Mouse (Mus musculus): ENCODE measurements around the gene Acsl5. TPM values are rescaled to one million over a fixed set of nuclear protein-coding genes. Genes with fewer than 3 reads are reported as not detected.

The Acsl5 gene
- polyA plus RNA-seq, 1 experiment from 2014 or later, result 414 TPM

DNA sequence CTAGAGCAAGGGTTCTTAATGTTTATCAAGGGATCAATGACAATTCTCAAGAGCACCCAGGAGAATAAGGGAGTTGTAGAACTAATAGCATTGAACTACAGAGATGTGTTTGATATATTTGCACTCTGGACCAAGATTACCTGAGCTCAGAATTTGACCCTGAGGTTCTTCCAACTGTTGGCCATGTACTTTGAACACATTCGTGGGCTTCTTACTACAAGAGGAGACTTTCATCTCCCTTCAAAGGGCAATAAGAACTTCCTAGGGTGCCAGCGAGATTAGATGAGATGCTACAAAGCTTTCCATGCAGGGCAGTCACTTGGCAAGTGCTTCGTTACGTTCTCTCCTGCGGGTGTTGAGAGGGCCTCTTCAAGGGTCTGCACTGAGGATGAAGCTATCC lies 4.2 kb upstream of the Acsl5 start:
- Histone ChIP-seq H3K4me1 (ENCODE audit: insufficient read depth) (peaks cover 31% of the 10 kb centered on the region), H3K9me3 (ENCODE audit: low read length) (no peaks in the 10 kb centered on the region), H3K27me3 (ENCODE audit: insufficient read depth, low read length) (no peaks in the 10 kb centered on the region), H3K4me2 (ENCODE audit: low read depth, low read length) (no peak overlapping the region), H3K4me3 (ENCODE audit: low read depth, low read length) (no peak overlapping the region), H3K36me3 (replicated peaks; ENCODE audit: insufficient read depth, low read length) (no peaks in the 10 kb centered on the region), H3K27ac (ENCODE audit: low read depth) (no peak overlapping the region), H3K9ac (replicated peaks) (no peak overlapping the region)
- DNase-seq (no peak), ATAC-seq (no peak)
- 75% methylated on average over 5 of the region's 5 CpGs for WGBS (ENCODE audit: insufficient replicate concordance)
- TF ChIP-seq EP300 (IDR thresholded peaks at IDR 0.05; ENCODE audit: low read depth) (no peak), CTCF (IDR thresholded peaks at IDR 0.05; ENCODE audit: low read depth) (no peak)

DNA sequence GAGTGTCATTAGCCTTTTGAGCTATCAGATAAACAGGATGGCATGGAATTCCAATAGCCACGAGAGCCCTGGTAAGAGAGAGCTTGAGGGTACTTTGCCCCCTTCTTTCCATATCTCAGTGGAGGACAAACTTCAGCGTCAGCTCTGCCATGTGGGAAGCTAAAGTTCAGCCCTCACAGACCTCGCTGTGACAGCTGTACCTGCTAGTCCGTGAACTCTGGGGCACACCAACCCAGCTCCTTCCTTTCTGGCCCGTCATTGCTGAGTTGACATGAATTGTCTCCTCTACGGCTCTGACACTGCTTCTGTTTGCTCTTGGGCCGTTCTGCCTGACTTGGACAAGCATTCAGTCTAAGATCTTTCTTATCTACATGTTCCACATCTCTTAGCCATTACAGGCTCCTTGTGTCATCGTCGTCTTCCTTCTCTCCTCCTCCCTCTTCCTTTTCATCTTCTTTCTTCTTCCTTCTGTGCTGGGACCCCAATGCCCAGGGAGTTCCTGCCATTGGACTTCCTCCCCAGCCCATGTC lies 3.7 kb upstream of the Acsl5 start:
- no peaks in the 10 kb centered on the region for H3K36me3 ChIP-seq (replicated peaks; ENCODE audit: insufficient read depth, low read length)
- 16% methylated on average over 9 of the region's 9 CpGs for WGBS (ENCODE audit: insufficient replicate concordance)
- no peaks in the 10 kb centered on the region for H3K27me3 ChIP-seq (ENCODE audit: insufficient read depth, low read length)
- H3K9me3 ChIP-seq (ENCODE audit: low read length), result no peaks in the 10 kb centered on the region
- DNase-seq (peak; percentile 27), ATAC-seq (no peak)
- H3K4me1 ChIP-seq (ENCODE audit: insufficient read depth), result peaks cover 31% of the 10 kb centered on the region
- no peak overlapping the region for H3K4me3 ChIP-seq (ENCODE audit: low read depth, low read length)
- TF ChIP-seq EP300 (IDR thresholded peaks at IDR 0.05; ENCODE audit: low read depth) (peak; percentile 67; the same call in 1 of the 2 replicates), CTCF (IDR thresholded peaks at IDR 0.05; ENCODE audit: low read depth) (no peak)
- H3K9ac ChIP-seq (replicated peaks), result no peak overlapping the region
- no peak overlapping the region for H3K4me2 ChIP-seq (ENCODE audit: low read depth, low read length)
- no peak overlapping the region for H3K27ac ChIP-seq (ENCODE audit: low read depth)

DNA sequence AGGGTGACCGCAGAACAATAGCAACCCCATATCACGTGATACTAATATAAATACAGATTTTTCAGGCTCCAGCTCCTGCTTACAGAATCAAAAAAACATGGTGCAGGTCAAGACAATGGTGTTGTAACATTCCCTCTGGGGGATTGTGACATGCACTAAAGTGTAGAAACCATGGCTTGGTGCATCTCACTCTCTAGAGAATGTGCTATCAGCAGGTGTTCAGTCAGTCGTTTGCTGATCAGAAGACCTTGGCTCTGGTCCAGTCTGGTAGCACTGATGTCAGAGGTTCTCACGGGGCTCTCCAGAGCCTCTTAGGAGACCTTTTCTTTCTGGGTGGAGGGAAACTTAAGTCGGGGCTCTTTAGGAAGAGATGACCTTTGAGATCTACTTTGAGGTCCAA lies 1.3 kb upstream of the Acsl5 start:
- Histone ChIP-seq H3K36me3 (replicated peaks; ENCODE audit: insufficient read depth, low read length) (no peaks in the 10 kb centered on the region), H3K4me3 (ENCODE audit: low read depth, low read length) (no peak overlapping the region), H3K9ac (replicated peaks) (no peak overlapping the region), H3K27me3 (ENCODE audit: insufficient read depth, low read length) (no peaks in the 10 kb centered on the region), H3K9me3 (ENCODE audit: low read length) (no peaks in the 10 kb centered on the region), H3K4me1 (ENCODE audit: insufficient read depth) (peaks cover 37% of the 10 kb centered on the region), H3K4me2 (ENCODE audit: low read depth, low read length) (no peak overlapping the region), H3K27ac (ENCODE audit: low read depth) (peak overlapping the region; percentile 89)
- ATAC-seq (no peak), DNase-seq (peak; percentile 31)
- TF ChIP-seq EP300 (IDR thresholded peaks at IDR 0.05; ENCODE audit: low read depth) (no peak), CTCF (IDR thresholded peaks at IDR 0.05; ENCODE audit: low read depth) (no peak)
- 60% methylated on average over 5 of the region's 5 CpGs for WGBS (ENCODE audit: insufficient replicate concordance)

DNA sequence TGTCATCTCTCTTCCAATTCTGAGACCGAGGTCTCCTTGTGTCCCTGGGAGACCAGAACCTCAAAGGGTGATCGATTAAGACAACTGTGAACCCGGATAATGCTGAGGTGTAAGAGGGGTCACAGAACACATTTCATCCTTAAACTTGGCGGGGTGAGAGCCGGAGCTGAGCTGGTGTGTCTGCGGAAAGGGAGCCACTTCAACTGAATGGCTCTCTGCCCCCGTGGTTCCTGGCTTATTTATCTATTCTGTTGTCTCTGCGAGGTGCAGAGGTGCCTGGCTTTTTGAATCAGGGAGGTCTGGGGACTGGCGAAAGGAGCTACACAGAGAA lies 1.5 kb downstream of the Acsl5 start:
- Histone ChIP-seq H3K4me3 (ENCODE audit: low read depth, low read length) (peak overlapping the region; percentile 67), H3K9ac (replicated peaks) (peak overlapping the region; percentile 75), H3K36me3 (replicated peaks; ENCODE audit: insufficient read depth, low read length) (0 out of 2 replicates have a peak, but pooled peaks cover 2% of the 10 kb centered on the region), H3K9me3 (ENCODE audit: low read length) (no peaks in the 10 kb centered on the region), H3K4me2 (ENCODE audit: low read depth, low read length) (peak overlapping the region; percentile 86), H3K27me3 (ENCODE audit: insufficient read depth, low read length) (no peaks in the 10 kb centered on the region), H3K4me1 (ENCODE audit: insufficient read depth) (peaks cover 48% of the 10 kb centered on the region), H3K27ac (ENCODE audit: low read depth) (peak overlapping the region; percentile 92)
- under 1% methylated on average over 9 of the region's 9 CpGs for WGBS (ENCODE audit: insufficient replicate concordance)
- ATAC-seq, result no peak
- no peak for DNase-seq
- TF ChIP-seq EP300 (IDR thresholded peaks at IDR 0.05; ENCODE audit: low read depth) (no peak), CTCF (IDR thresholded peaks at IDR 0.05; ENCODE audit: low read depth) (no peak)

DNA sequence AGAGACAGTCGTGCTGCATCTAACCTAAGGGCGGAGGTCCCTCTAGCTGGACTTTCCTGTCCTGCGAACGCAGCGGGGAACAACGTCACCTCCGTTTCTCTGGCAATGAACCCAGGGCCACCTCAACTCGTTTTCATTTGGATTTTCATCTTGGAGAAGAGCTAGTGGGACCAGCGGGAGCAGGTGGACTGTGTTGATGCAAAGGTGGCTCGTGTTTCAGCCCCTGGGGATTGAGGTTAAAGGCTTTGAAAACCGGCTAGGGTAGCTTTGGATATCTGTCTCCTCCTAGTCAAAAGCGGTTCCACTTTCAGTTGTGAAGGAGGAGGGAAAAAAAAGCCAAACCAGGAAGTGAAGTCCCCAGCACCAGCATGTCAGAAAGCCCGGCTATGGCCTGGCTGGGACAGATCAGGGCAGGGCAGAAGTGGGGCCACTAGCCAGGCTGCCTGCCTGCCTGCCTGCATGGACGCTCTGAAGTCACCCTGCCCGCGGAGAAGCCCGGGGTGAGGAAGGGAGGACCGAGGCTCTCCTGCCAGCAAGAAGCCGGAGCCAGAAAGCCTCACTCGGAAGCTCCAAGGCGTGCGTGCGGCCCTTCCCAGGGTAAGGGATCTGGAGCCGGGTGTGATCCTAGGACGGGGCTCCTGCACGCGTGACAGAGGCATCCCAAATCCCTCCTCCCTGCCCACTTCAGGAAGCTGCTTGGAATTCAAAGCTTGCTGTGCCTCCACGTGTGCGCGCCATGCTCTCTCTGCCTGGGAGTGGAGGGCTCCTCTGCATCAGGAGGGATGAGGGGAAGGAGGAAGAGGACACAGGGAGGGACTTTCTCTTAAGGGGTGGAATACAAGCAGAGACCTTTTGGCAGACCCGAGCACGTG lies 2.1 kb downstream of the Acsl5 start:
- Histone ChIP-seq H3K36me3 (replicated peaks; ENCODE audit: insufficient read depth, low read length) (0 out of 2 replicates have a peak, but pooled peaks cover 2% of the 10 kb centered on the region), H3K9me3 (ENCODE audit: low read length) (no peaks in the 10 kb centered on the region), H3K27me3 (ENCODE audit: insufficient read depth, low read length) (no peaks in the 10 kb centered on the region), H3K9ac (replicated peaks) (peak overlapping the region; percentile 75), H3K4me2 (ENCODE audit: low read depth, low read length) (peak overlapping the region; percentile 86), H3K4me3 (ENCODE audit: low read depth, low read length) (peak overlapping the region; percentile 67), H3K4me1 (ENCODE audit: insufficient read depth) (peaks cover 52% of the 10 kb centered on the region), H3K27ac (ENCODE audit: low read depth) (peak overlapping the region; percentile 92)
- TF ChIP-seq CTCF (IDR thresholded peaks at IDR 0.05; ENCODE audit: low read depth) (no peak), EP300 (IDR thresholded peaks at IDR 0.05; ENCODE audit: low read depth) (0 out of 2 replicates have a peak, but pooled peaks have one; percentile 49)
- DNase-seq (peak; percentile 72), ATAC-seq (peak; percentile 44)
- under 1% methylated on average over 32 of the region's 32 CpGs for WGBS (ENCODE audit: insufficient replicate concordance)

DNA sequence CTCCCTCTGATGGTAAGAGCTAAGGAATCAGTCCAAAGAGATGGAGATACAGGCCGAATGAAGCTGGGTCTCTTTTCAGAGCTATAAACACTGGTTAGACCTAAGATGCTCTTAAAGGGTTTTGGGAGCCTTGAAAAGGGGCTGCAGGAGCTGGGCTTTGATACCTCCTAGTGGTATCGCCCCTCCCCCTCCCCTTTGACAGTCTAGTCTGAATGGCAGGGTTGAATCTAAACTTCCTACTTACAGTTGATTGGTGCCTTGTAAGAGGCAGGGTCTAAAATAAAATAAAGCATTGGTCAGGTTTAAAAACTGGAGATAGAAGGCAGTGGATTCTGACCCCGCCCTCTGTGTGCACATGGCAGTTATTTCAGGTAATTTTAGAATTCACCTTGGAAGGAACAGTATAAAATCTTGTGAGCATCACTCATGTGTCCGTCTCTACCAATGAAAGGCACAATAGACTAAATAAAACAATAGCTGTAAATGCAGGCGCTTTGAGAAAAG lies 2.8 kb downstream of the Acsl5 start:
- Histone ChIP-seq H3K9ac (replicated peaks) (peak overlapping the region; percentile 75), H3K4me3 (ENCODE audit: low read depth, low read length) (peak overlapping the region; percentile 67), H3K4me2 (ENCODE audit: low read depth, low read length) (peak overlapping the region; percentile 86), H3K27me3 (ENCODE audit: insufficient read depth, low read length) (no peaks in the 10 kb centered on the region), H3K4me1 (ENCODE audit: insufficient read depth) (peaks cover 59% of the 10 kb centered on the region), H3K27ac (ENCODE audit: low read depth) (peak overlapping the region; percentile 92), H3K9me3 (ENCODE audit: low read length) (no peaks in the 10 kb centered on the region), H3K36me3 (replicated peaks; ENCODE audit: insufficient read depth, low read length) (0 out of 2 replicates have a peak, but pooled peaks cover 2% of the 10 kb centered on the region)
- ATAC-seq (peak; percentile 9; the same call in 1 of the 2 replicates), DNase-seq (peak; percentile 57)
- WGBS (ENCODE audit: insufficient replicate concordance), result 14% methylated on average over 5 of the region's 5 CpGs
- TF ChIP-seq EP300 (IDR thresholded peaks at IDR 0.05; ENCODE audit: low read depth), result no peak
- no peak for TF ChIP-seq CTCF (IDR thresholded peaks at IDR 0.05; ENCODE audit: low read depth)
